Mouse (Mus musculus): ENCODE data around the gene Naa60. TPM values are rescaled to one million over a fixed set of nuclear protein-coding genes. Genes with fewer than 3 reads are reported as not detected.

Naa60 gene
- polyA plus RNA-seq, 1 experiment from 2014 or later = 59.0 TPM

- no peak overlapping the region for H3K4me2 ChIP-seq
- H3K4me3 ChIP-seq (ENCODE audit: low read depth, low read length) = no peak overlapping the region
- 89% methylated on average over 14 of the region's 14 CpGs for WGBS
- no peak overlapping the region for H3K27ac ChIP-seq (ENCODE audit: low read depth)
- H3K36me3 ChIP-seq (ENCODE audit: insufficient read depth) = peaks cover 8% of the 10 kb centered on the region; the same call in 1 of the 2 replicates
- no peaks in the 10 kb centered on the region for H3K9me3 ChIP-seq (ENCODE audit: low read depth, low read length)
- H3K27me3 ChIP-seq (ENCODE audit: insufficient read depth, low read length) = no peaks in the 10 kb centered on the region
- no peak for DNase-seq
- no peaks in the 10 kb centered on the region for H3K4me1 ChIP-seq (ENCODE audit: insufficient read depth)
- no peak overlapping the region for H3K9ac ChIP-seq
- ATAC-seq (ENCODE audit: insufficient read depth) = no peak
- TF ChIP-seq CTCF (IDR thresholded peaks at IDR 0.05; ENCODE audit: low read depth) = no peak
Observed at GRCm38 (mm10) chr16:3891621-3892295, 19.6 kb downstream of the Naa60 start.

GRCm38 (mm10) chr16:3893739-3894138 lies 21.6 kb downstream of the Naa60 start:
- H3K4me1 ChIP-seq (ENCODE audit: insufficient read depth) = no peaks in the 10 kb centered on the region
- no peak overlapping the region for H3K9ac ChIP-seq
- H3K4me2 ChIP-seq = no peak overlapping the region
- H3K27me3 ChIP-seq (ENCODE audit: insufficient read depth, low read length) = no peaks in the 10 kb centered on the region
- TF ChIP-seq CTCF (IDR thresholded peaks at IDR 0.05; ENCODE audit: low read depth) = no peak
- 65% methylated on average over 3 of the region's 3 CpGs for WGBS
- no peaks in the 10 kb centered on the region for H3K9me3 ChIP-seq (ENCODE audit: low read depth, low read length)
- ATAC-seq (ENCODE audit: insufficient read depth) = no peak; the same call in 1 of the 2 replicates
- H3K36me3 ChIP-seq (ENCODE audit: insufficient read depth) = peaks cover 26% of the 10 kb centered on the region
- H3K27ac ChIP-seq (ENCODE audit: low read depth) = no peak overlapping the region
- no peak for DNase-seq
- H3K4me3 ChIP-seq (ENCODE audit: low read depth, low read length) = no peak overlapping the region

- 0 out of 2 replicates have a peak, but pooled peaks have one; percentile 21 for ATAC-seq (ENCODE audit: insufficient read depth)
- H3K36me3 ChIP-seq (ENCODE audit: insufficient read depth) = peaks cover 39% of the 10 kb centered on the region
- peak; percentile 41 for DNase-seq
- no peaks in the 10 kb centered on the region for H3K4me1 ChIP-seq (ENCODE audit: insufficient read depth)
- H3K9ac ChIP-seq = no peak overlapping the region
- H3K27me3 ChIP-seq (ENCODE audit: insufficient read depth, low read length) = no peaks in the 10 kb centered on the region
- peak overlapping the region; percentile 15 for H3K27ac ChIP-seq (ENCODE audit: low read depth)
- H3K4me2 ChIP-seq = no peak overlapping the region
- 69% methylated on average over 9 of the region's 9 CpGs for WGBS
- TF ChIP-seq CTCF (IDR thresholded peaks at IDR 0.05; ENCODE audit: low read depth) = no peak
- no peaks in the 10 kb centered on the region for H3K9me3 ChIP-seq (ENCODE audit: low read depth, low read length)
- H3K4me3 ChIP-seq (ENCODE audit: low read depth, low read length) = no peak overlapping the region
Observed at GRCm38 (mm10) chr16:3895173-3895792, 23.1 kb downstream of the Naa60 start.

- TF ChIP-seq CTCF (IDR thresholded peaks at IDR 0.05; ENCODE audit: low read depth) = no peak
- Histone ChIP-seq H3K27me3 (ENCODE audit: insufficient read depth, low read length) (no peaks in the 10 kb centered on the region), H3K36me3 (ENCODE audit: insufficient read depth) (peaks cover 47% of the 10 kb centered on the region), H3K4me3 (ENCODE audit: low read depth, low read length) (no peak overlapping the region), H3K4me2 (no peak overlapping the region), H3K4me1 (ENCODE audit: insufficient read depth) (no peaks in the 10 kb centered on the region), H3K9me3 (ENCODE audit: low read depth, low read length) (no peaks in the 10 kb centered on the region), H3K9ac (no peak overlapping the region), H3K27ac (ENCODE audit: low read depth) (no peak overlapping the region)
- DNase-seq (no peak), ATAC-seq (ENCODE audit: insufficient read depth) (no peak)
- WGBS = 74% methylated on average over 6 of the region's 6 CpGs
Observed at GRCm38 (mm10) chr16:3896046-3896445, 23.9 kb downstream of the Naa60 start.

- ATAC-seq (ENCODE audit: insufficient read depth) (no peak), DNase-seq (no peak)
- no peak overlapping the region for H3K4me3 ChIP-seq (ENCODE audit: low read depth, low read length)
- no peaks in the 10 kb centered on the region for H3K27me3 ChIP-seq (ENCODE audit: insufficient read depth, low read length)
- no peaks in the 10 kb centered on the region for H3K4me1 ChIP-seq (ENCODE audit: insufficient read depth)
- no peaks in the 10 kb centered on the region for H3K9me3 ChIP-seq (ENCODE audit: low read depth, low read length)
- 88% methylated on average over 1 of the region's 1 CpGs for WGBS
- peaks cover 52% of the 10 kb centered on the region for H3K36me3 ChIP-seq (ENCODE audit: insufficient read depth)
- TF ChIP-seq CTCF (IDR thresholded peaks at IDR 0.05; ENCODE audit: low read depth) = no peak
- no peak overlapping the region for H3K9ac ChIP-seq
- H3K27ac ChIP-seq (ENCODE audit: low read depth) = no peak overlapping the region
- H3K4me2 ChIP-seq = no peak overlapping the region
Observed at GRCm38 (mm10) chr16:3896553-3896952, 24.4 kb downstream of the Naa60 start.

GRCm38 (mm10) chr16:3907471-3907870 lies 35.3 kb downstream of the Naa60 start:
- WGBS = 70% methylated on average over 2 of the region's 2 CpGs
- ATAC-seq (ENCODE audit: insufficient read depth) (no peak), DNase-seq (no peak)
- Histone ChIP-seq H3K27ac (ENCODE audit: low read depth) (no peak overlapping the region), H3K9me3 (ENCODE audit: low read depth, low read length) (no peaks in the 10 kb centered on the region), H3K4me3 (ENCODE audit: low read depth, low read length) (no peak overlapping the region), H3K36me3 (ENCODE audit: insufficient read depth) (peaks cover 35% of the 10 kb centered on the region), H3K27me3 (ENCODE audit: insufficient read depth, low read length) (no peaks in the 10 kb centered on the region), H3K4me1 (ENCODE audit: insufficient read depth) (no peaks in the 10 kb centered on the region), H3K9ac (no peak overlapping the region), H3K4me2 (no peak overlapping the region; the same call in 1 of the 2 replicates)
- no peak for TF ChIP-seq CTCF (IDR thresholded peaks at IDR 0.05; ENCODE audit: low read depth)

- H3K27ac ChIP-seq (ENCODE audit: low read depth) = peak within 1 kb of the TSS; percentile 72
Observed at GRCm38 (mm10) chr16:3908537-3909111, 36.4 kb downstream of the Naa60 start, which contains the start of the genes 1700037C18Rik and Cluap1. TSS of gene 1700037C18Rik (minus strand) at chr16:3908689. TSS of gene Cluap1 (plus strand) at chr16:3908801.

More at GRCm38 (mm10) chr16:3908537-3909111, 36.4 kb downstream of the Naa60 start, which contains the start of the genes 1700037C18Rik and Cluap1:
- under 1% methylated on average over 33 of the region's 33 CpGs for WGBS
- no peaks in the 10 kb centered on the region for H3K27me3 ChIP-seq (ENCODE audit: insufficient read depth, low read length)
- peak within 1 kb of the TSS; percentile 83 for H3K4me2 ChIP-seq
- peak within 1 kb of the TSS; percentile 62 for H3K4me3 ChIP-seq (ENCODE audit: low read depth, low read length)
- H3K9me3 ChIP-seq (ENCODE audit: low read depth, low read length) = no peaks in the 10 kb centered on the region
- ATAC-seq (ENCODE audit: insufficient read depth) = peak; percentile 99
- peak; percentile 96 for DNase-seq
- H3K36me3 ChIP-seq (ENCODE audit: insufficient read depth) = peaks cover 36% of the 10 kb centered on the region
- peak within 1 kb of the TSS; percentile 75 for H3K9ac ChIP-seq
- no peaks in the 10 kb centered on the region for H3K4me1 ChIP-seq (ENCODE audit: insufficient read depth)
- TF ChIP-seq CTCF (IDR thresholded peaks at IDR 0.05; ENCODE audit: low read depth) = peak; percentile 83

Data from lung, embryonic 14.5 days (tissue).